Mouse (Mus musculus): ENCODE results near the gene Creb3l1. TPM values are rescaled to one million over a fixed set of nuclear protein-coding genes. Genes with fewer than 3 reads are reported as not detected.

Gene Creb3l1
- polyA plus RNA-seq, 1 experiment, result 3.1 TPM

- TF ChIP-seq CTCF (IDR thresholded peaks at IDR 0.05; ENCODE audit: control insufficient read depth, insufficient read depth, insufficient replicate concordance, low read depth, low read length) (peak; percentile 79), POLR2A (IDR thresholded peaks at IDR 0.05; ENCODE audit: control insufficient read depth, low read depth, low read length) (peak; percentile 27; the same call in 1 of the 2 replicates)
- H3K27ac ChIP-seq (ENCODE audit: control insufficient read depth, insufficient read depth, low read depth, low read length), result no peak overlapping the region
- H3K4me3 ChIP-seq (ENCODE audit: control insufficient read depth, low read depth, low read length), result peak overlapping the region; percentile 89
- H3K4me1 ChIP-seq (ENCODE audit: control insufficient read depth, insufficient read depth, low read length), result peaks cover 12% of the 10 kb centered on the region
- no peaks in the 10 kb centered on the region for H3K36me3 ChIP-seq (ENCODE audit: control insufficient read depth, insufficient read depth, low read length)
- no peaks in the 10 kb centered on the region for H3K27me3 ChIP-seq (ENCODE audit: control insufficient read depth, insufficient read depth, low read length)
These were observed 60.8 kb downstream of the Creb3l1 start for GRCm38 (mm10) chr2:91963443-91963932.

- Histone ChIP-seq H3K4me3 (ENCODE audit: control insufficient read depth, low read depth, low read length) (peak overlapping the region; percentile 89), H3K4me1 (ENCODE audit: control insufficient read depth, insufficient read depth, low read length) (peaks cover 12% of the 10 kb centered on the region), H3K27ac (ENCODE audit: control insufficient read depth, insufficient read depth, low read depth, low read length) (no peak overlapping the region), H3K27me3 (ENCODE audit: control insufficient read depth, insufficient read depth, low read length) (no peaks in the 10 kb centered on the region), H3K36me3 (ENCODE audit: control insufficient read depth, insufficient read depth, low read length) (no peaks in the 10 kb centered on the region)
- TF ChIP-seq POLR2A (IDR thresholded peaks at IDR 0.05; ENCODE audit: control insufficient read depth, low read depth, low read length), result no peak
- TF ChIP-seq CTCF (IDR thresholded peaks at IDR 0.05; ENCODE audit: control insufficient read depth, insufficient read depth, insufficient replicate concordance, low read depth, low read length), result no peak
These were observed 61.4 kb downstream of the Creb3l1 start for GRCm38 (mm10) chr2:91962864-91963401.

- no peak for TF ChIP-seq CTCF (IDR thresholded peaks at IDR 0.05; ENCODE audit: control insufficient read depth, insufficient read depth, insufficient replicate concordance, low read depth, low read length)
- no peak for TF ChIP-seq POLR2A (IDR thresholded peaks at IDR 0.05; ENCODE audit: control insufficient read depth, low read depth, low read length)
- Histone ChIP-seq H3K4me1 (ENCODE audit: control insufficient read depth, insufficient read depth, low read length) (peaks cover 14% of the 10 kb centered on the region), H3K27me3 (ENCODE audit: control insufficient read depth, insufficient read depth, low read length) (no peaks in the 10 kb centered on the region), H3K27ac (ENCODE audit: control insufficient read depth, insufficient read depth, low read depth, low read length) (no peak overlapping the region), H3K4me3 (ENCODE audit: control insufficient read depth, low read depth, low read length) (no peak overlapping the region), H3K36me3 (ENCODE audit: control insufficient read depth, insufficient read depth, low read length) (no peaks in the 10 kb centered on the region)
These were observed 62.2 kb downstream of the Creb3l1 start for GRCm38 (mm10) chr2:91961901-91962761.

GRCm38 (mm10) chr2:91960459-91960858 lies 63.8 kb downstream of the Creb3l1 start:
- Histone ChIP-seq H3K4me1 (ENCODE audit: control insufficient read depth, insufficient read depth, low read length) (peaks cover 12% of the 10 kb centered on the region), H3K36me3 (ENCODE audit: control insufficient read depth, insufficient read depth, low read length) (no peaks in the 10 kb centered on the region), H3K27me3 (ENCODE audit: control insufficient read depth, insufficient read depth, low read length) (no peaks in the 10 kb centered on the region), H3K4me3 (ENCODE audit: control insufficient read depth, low read depth, low read length) (no peak overlapping the region), H3K27ac (ENCODE audit: control insufficient read depth, insufficient read depth, low read depth, low read length) (no peak overlapping the region)
- TF ChIP-seq CTCF (IDR thresholded peaks at IDR 0.05; ENCODE audit: control insufficient read depth, insufficient read depth, insufficient replicate concordance, low read depth, low read length), result no peak
- TF ChIP-seq POLR2A (IDR thresholded peaks at IDR 0.05; ENCODE audit: control insufficient read depth, low read depth, low read length), result no peak

GRCm38 (mm10) chr2:91959544-91960410 lies 64.5 kb downstream of the Creb3l1 start:
- Histone ChIP-seq H3K36me3 (ENCODE audit: control insufficient read depth, insufficient read depth, low read length) (no peaks in the 10 kb centered on the region), H3K27ac (ENCODE audit: control insufficient read depth, insufficient read depth, low read depth, low read length) (no peak overlapping the region), H3K4me1 (ENCODE audit: control insufficient read depth, insufficient read depth, low read length) (peaks cover 13% of the 10 kb centered on the region), H3K4me3 (ENCODE audit: control insufficient read depth, low read depth, low read length) (no peak overlapping the region), H3K27me3 (ENCODE audit: control insufficient read depth, insufficient read depth, low read length) (no peaks in the 10 kb centered on the region)
- no peak for TF ChIP-seq POLR2A (IDR thresholded peaks at IDR 0.05; ENCODE audit: control insufficient read depth, low read depth, low read length)
- TF ChIP-seq CTCF (IDR thresholded peaks at IDR 0.05; ENCODE audit: control insufficient read depth, insufficient read depth, insufficient replicate concordance, low read depth, low read length), result no peak

GRCm38 (mm10) chr2:91958701-91959457 lies 65.4 kb downstream of the Creb3l1 start:
- H3K27ac ChIP-seq (ENCODE audit: control insufficient read depth, insufficient read depth, low read depth, low read length), result no peak overlapping the region
- H3K36me3 ChIP-seq (ENCODE audit: control insufficient read depth, insufficient read depth, low read length), result no peaks in the 10 kb centered on the region
- TF ChIP-seq POLR2A (IDR thresholded peaks at IDR 0.05; ENCODE audit: control insufficient read depth, low read depth, low read length) (no peak), CTCF (IDR thresholded peaks at IDR 0.05; ENCODE audit: control insufficient read depth, insufficient read depth, insufficient replicate concordance, low read depth, low read length) (peak; percentile 41; the same call in 1 of the 2 replicates)
- peaks cover 13% of the 10 kb centered on the region for H3K4me1 ChIP-seq (ENCODE audit: control insufficient read depth, insufficient read depth, low read length)
- H3K4me3 ChIP-seq (ENCODE audit: control insufficient read depth, low read depth, low read length), result no peak overlapping the region
- H3K27me3 ChIP-seq (ENCODE audit: control insufficient read depth, insufficient read depth, low read length), result no peaks in the 10 kb centered on the region
